Mouse (Mus musculus): Measurements from ENCODE around the gene Map3k11. TPM values are rescaled to one million over a fixed set of nuclear protein-coding genes. Genes with fewer than 3 reads are reported as not detected.

Map3k11 gene
- polyA plus RNA-seq, 1 experiment from 2014 or later: 12.3 TPM

GRCm38 (mm10) chr19:5653969-5654719 lies 34.4 kb upstream of the Map3k11 start:
- H3K9me3 ChIP-seq: no peaks in the 10 kb centered on the region
- peaks cover 34% of the 10 kb centered on the region for H3K27me3 ChIP-seq
- peak overlapping the region; percentile 15 for H3K9ac ChIP-seq
- no peaks in the 10 kb centered on the region for H3K36me3 ChIP-seq
- H3K4me3 ChIP-seq: peak overlapping the region; percentile 42
- WGBS: 9% methylated on average over 62 of the region's 62 CpGs
- peaks cover 17% of the 10 kb centered on the region for H3K4me1 ChIP-seq (replicated peaks)
- ATAC-seq (ENCODE audit: low FRiP score, low read depth): peak; percentile 65
- H3K4me2 ChIP-seq: peak overlapping the region; percentile 74
- H3K27ac ChIP-seq (replicated peaks): no peak overlapping the region

- H3K4me1 ChIP-seq (replicated peaks): peaks cover 15% of the 10 kb centered on the region
- ATAC-seq (ENCODE audit: low FRiP score, low read depth): no peak
- H3K27ac ChIP-seq (replicated peaks): no peak overlapping the region
- peaks cover 34% of the 10 kb centered on the region for H3K27me3 ChIP-seq
- H3K4me2 ChIP-seq: peak overlapping the region; percentile 74
- peak overlapping the region; percentile 42 for H3K4me3 ChIP-seq
- WGBS: 15% methylated on average over 43 of the region's 43 CpGs
- no peaks in the 10 kb centered on the region for H3K9me3 ChIP-seq
- peak overlapping the region; percentile 15 for H3K9ac ChIP-seq
- H3K36me3 ChIP-seq: no peaks in the 10 kb centered on the region
Measured at GRCm38 (mm10) chr19:5654720-5655298, 33.7 kb upstream of the Map3k11 start.

DNA sequence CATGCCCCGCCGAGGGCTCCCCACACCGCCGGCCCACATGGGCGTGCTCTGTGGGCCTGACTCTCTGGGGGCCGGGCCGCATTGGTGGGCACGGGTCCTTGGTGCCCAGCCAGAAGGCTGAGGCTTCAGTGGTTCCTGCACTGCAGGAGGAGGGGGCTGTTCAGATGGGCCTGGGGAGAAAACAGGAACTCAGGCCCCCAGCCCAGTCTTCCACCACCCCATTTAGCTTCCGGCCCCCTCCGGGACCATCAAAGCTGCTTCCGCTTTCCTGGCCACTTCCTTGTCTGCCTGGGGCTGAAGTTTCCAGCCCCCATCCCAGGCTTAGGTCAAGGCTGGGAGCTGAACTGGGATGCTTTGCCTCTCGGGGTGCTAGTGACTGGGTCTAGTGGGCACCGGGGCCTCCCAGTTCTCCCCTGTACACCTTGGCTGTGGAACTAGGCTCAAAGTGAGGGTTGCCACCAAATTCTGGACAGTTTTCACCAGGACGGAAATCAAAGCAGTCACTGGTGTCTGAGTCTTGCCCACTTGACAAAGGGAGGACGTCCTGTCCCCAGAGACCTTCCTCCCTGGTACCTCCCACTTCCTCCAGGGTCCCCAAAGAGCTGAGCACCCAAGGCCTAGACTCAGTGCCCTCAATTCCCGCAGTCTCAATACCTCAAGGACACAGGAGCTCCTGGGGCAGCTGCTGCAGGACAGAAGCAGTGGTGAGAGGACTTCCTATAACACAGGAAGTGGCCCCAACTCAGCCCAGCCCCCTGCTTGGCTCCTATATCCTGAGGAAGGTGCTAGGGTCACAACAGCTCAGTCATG lies 27.4 kb upstream of the Map3k11 start:
- no peak for ATAC-seq (ENCODE audit: low FRiP score, low read depth)
- Histone ChIP-seq H3K4me1 (replicated peaks) (peaks cover 10% of the 10 kb centered on the region), H3K9ac (no peak overlapping the region), H3K4me2 (peak overlapping the region; percentile 28), H3K27ac (replicated peaks) (peak overlapping the region; percentile 47; the same call in 1 of the 2 replicates), H3K4me3 (peak overlapping the region; percentile 2; the same call in 1 of the 2 replicates), H3K9me3 (no peaks in the 10 kb centered on the region), H3K36me3 (peaks cover 17% of the 10 kb centered on the region), H3K27me3 (peaks cover 4% of the 10 kb centered on the region; the same call in 1 of the 2 replicates)
- 87% methylated on average over 16 of the region's 16 CpGs for WGBS

DNA sequence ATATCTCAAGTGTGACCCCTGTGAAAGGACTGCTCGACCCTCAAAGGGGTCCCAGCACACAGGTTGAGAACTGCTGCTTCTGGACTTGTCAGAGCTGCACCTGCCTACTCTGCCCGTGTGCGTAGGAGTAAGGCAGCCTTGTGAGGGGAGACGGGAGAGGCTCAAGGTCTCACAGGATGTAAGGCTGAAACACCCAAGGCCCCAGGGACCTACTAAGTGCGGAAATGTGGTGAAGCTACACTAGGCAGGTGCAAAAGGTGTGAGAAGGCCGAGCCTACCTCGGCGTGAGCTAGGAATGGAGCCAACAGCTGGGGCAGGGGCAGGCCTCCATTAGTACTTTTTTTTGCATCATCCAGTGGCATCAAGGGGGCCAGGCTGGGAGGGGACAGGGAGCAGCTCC lies 26.2 kb upstream of the Map3k11 start:
- peak overlapping the region; percentile 57; the same call in 1 of the 2 replicates for H3K27ac ChIP-seq (replicated peaks)

DNA sequence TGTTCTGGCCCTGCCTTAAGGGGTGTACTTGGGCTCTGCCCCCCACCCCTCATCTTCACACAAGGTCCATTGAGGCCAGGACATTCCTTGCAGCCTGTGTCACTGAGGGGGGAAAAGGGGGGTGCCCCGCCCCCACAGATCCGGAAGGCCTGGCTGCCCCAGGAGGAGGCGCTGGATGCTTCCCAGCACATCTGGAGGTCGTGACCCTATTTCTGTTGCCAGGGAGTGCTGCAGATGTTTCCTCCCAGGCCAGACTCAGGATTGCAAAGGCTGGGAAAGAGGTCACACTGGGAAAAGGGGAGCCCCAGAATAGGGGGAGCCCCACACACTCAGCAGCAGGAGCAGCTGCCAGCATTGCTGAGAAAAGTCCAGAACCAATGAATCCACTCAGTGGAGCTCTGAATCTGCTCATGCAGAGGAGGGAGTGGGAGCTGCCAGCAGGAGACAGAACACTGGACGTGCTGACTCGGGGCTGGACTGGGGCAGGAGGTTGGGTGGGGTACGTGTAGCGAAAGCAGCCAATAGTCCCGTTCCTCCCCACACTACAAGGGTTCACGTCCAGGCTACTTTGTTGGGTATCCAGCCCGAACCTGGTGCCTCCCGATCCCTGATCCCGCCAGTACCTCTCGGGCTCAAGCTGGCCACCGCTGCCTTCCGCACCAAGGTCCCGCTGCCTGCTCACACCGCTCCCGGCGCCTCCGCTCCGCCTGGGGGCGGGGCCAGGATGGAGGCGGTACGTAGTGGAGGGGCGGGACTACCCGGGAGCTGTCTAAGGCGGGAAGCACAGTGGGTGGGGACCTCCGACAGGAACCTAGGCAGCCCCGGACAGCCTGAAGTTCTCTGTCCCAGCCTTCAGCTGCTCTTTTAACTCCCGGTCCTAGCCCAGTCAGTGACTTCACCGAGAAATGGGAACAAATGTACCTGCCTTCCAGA lies 25.3 kb upstream of the Map3k11 start, which contains the start of gene Sipa1:
Gene Sipa1, minus strand, starts transcription at position 727 of the 933 bp plus-strand sequence.
- no peaks in the 10 kb centered on the region for H3K27me3 ChIP-seq
- H3K4me1 ChIP-seq (replicated peaks): peaks cover 10% of the 10 kb centered on the region
- peak within 1 kb of the TSS; percentile 10; the same call in 1 of the 2 replicates for H3K9ac ChIP-seq
- H3K36me3 ChIP-seq: peaks cover 34% of the 10 kb centered on the region
- H3K4me2 ChIP-seq: peak within 1 kb of the TSS; percentile 55
- H3K9me3 ChIP-seq: no peaks in the 10 kb centered on the region
- peak within 1 kb of the TSS; percentile 38 for H3K4me3 ChIP-seq
- H3K27ac ChIP-seq (replicated peaks): peak within 1 kb of the TSS; percentile 57
- peak; percentile 83 for ATAC-seq (ENCODE audit: low FRiP score, low read depth)
- WGBS: 2% methylated on average over 32 of the region's 32 CpGs

More for the DNA sequence above, 26.2 kb upstream of the Map3k11 start:
- Histone ChIP-seq H3K4me2 (peak overlapping the region; percentile 55), H3K36me3 (peaks cover 27% of the 10 kb centered on the region), H3K9ac (no peak overlapping the region; the same call in 1 of the 2 replicates), H3K9me3 (no peaks in the 10 kb centered on the region), H3K4me1 (replicated peaks) (peaks cover 10% of the 10 kb centered on the region), H3K4me3 (peak overlapping the region; percentile 38; the same call in 1 of the 2 replicates), H3K27me3 (no peaks in the 10 kb centered on the region)
- ATAC-seq (ENCODE audit: low FRiP score, low read depth): no peak
- WGBS: 71% methylated on average over 8 of the region's 8 CpGs

DNA sequence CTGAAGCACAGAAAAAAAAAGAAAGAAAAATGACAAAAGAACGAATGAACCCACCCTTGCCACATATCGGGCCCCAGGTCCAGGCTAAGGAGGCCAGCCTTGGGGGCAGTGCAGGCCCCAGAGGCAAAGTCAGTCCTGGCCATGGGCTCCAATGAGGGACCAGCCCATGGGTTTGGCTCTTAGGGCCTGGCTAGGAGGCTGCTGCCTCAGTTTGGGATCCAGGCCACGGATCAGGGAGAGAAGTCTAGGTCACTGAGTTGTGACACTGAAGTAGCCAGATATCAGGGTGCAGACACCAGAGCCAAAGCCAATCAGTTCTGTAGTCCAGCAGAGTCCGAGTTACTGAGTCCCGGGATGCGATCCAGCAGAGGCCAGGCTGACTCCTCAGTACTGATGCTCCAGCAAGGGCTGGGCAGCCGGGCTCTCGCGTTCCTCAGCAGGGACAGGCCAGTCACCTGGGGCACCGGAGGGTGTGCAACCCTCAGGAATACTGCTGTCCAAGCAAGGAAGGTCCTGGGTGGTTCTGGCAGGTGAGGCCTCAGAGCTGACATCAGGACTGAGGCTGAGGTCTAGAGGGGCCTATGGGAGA lies 23.8 kb upstream of the Map3k11 start:
- WGBS: 92% methylated on average over 10 of the region's 10 CpGs
- H3K4me2 ChIP-seq: no peak overlapping the region
- no peak overlapping the region for H3K4me3 ChIP-seq
- H3K4me1 ChIP-seq (replicated peaks): peaks cover 10% of the 10 kb centered on the region
- no peak overlapping the region for H3K9ac ChIP-seq
- ATAC-seq (ENCODE audit: low FRiP score, low read depth): no peak
- H3K9me3 ChIP-seq: no peaks in the 10 kb centered on the region
- H3K27me3 ChIP-seq: no peaks in the 10 kb centered on the region
- H3K36me3 ChIP-seq: peaks cover 40% of the 10 kb centered on the region
- H3K27ac ChIP-seq (replicated peaks): no peak overlapping the region

GRCm38 (mm10) chr19:5665465-5665864 lies 23.1 kb upstream of the Map3k11 start:
- Histone ChIP-seq H3K9me3 (no peaks in the 10 kb centered on the region), H3K27ac (replicated peaks) (no peak overlapping the region), H3K4me1 (replicated peaks) (peaks cover 10% of the 10 kb centered on the region), H3K4me2 (no peak overlapping the region), H3K27me3 (no peaks in the 10 kb centered on the region), H3K9ac (no peak overlapping the region), H3K36me3 (peaks cover 42% of the 10 kb centered on the region), H3K4me3 (no peak overlapping the region)
- 94% methylated on average over 15 of the region's 15 CpGs for WGBS
- no peak for ATAC-seq (ENCODE audit: low FRiP score, low read depth)

- H3K4me3 ChIP-seq: no peak overlapping the region
- H3K36me3 ChIP-seq: peaks cover 51% of the 10 kb centered on the region
- no peak overlapping the region for H3K9ac ChIP-seq
- H3K4me2 ChIP-seq: no peak overlapping the region
- H3K9me3 ChIP-seq: no peaks in the 10 kb centered on the region
- ATAC-seq (ENCODE audit: low FRiP score, low read depth): no peak
- peaks cover 10% of the 10 kb centered on the region for H3K4me1 ChIP-seq (replicated peaks)
- 91% methylated on average over 18 of the region's 18 CpGs for WGBS
- no peak overlapping the region for H3K27ac ChIP-seq (replicated peaks)
- H3K27me3 ChIP-seq: no peaks in the 10 kb centered on the region
Measured at GRCm38 (mm10) chr19:5666386-5666785, 22.2 kb upstream of the Map3k11 start.

DNA sequence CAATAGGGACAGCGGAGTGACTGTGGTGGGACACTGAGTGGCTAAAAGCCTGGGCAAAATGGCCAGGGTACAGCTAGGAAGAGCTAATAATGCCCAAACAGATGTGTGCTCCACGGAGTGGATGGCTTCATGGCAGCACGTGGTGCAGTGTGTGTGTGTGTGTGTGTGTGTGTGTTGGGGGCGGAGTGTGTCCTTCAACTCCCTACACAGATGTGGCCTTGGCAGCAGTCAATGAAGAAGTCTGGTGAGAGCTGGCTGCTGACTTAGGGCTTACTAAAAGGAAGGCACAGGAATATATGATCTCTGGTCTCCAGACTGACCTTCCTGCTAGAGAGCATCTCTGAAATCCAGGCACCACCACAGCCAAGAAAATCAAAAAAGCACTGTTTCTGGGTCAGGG lies 20.2 kb upstream of the Map3k11 start:
- ATAC-seq (ENCODE audit: low FRiP score, low read depth): no peak
- Histone ChIP-seq H3K36me3 (peaks cover 68% of the 10 kb centered on the region), H3K27ac (replicated peaks) (no peak overlapping the region), H3K9me3 (no peaks in the 10 kb centered on the region), H3K4me2 (no peak overlapping the region), H3K4me3 (no peak overlapping the region), H3K27me3 (no peaks in the 10 kb centered on the region), H3K9ac (no peak overlapping the region), H3K4me1 (replicated peaks) (peaks cover 6% of the 10 kb centered on the region; the same call in 1 of the 2 replicates)
- 85% methylated on average over 4 of the region's 4 CpGs for WGBS

DNA sequence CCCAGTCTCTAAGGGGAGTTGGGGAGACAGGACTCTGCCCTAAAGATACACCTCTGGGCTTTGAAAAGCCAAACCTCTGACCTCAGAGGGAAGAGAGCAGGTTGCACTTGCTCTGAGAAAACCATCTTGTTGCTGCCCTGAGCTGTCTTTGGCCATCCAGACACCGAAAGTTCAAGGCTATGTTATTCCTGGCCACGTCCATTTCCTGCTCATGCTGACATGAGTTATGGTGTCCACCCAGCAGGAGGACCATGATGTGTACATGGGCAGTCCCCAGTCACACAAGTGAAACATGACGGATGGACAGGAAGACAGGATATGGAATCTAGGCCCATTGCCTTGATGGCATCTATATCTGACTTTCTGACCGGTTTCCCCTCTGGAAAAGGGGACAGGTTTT lies 8.1 kb upstream of the Map3k11 start:
- no peaks in the 10 kb centered on the region for H3K27me3 ChIP-seq
- H3K36me3 ChIP-seq: peaks cover 86% of the 10 kb centered on the region
- no peaks in the 10 kb centered on the region for H3K9me3 ChIP-seq
- H3K4me2 ChIP-seq: no peak overlapping the region
- no peak overlapping the region for H3K4me3 ChIP-seq
- 82% methylated on average over 4 of the region's 4 CpGs for WGBS
- H3K4me1 ChIP-seq (replicated peaks): no peaks in the 10 kb centered on the region
- no peak for ATAC-seq (ENCODE audit: low FRiP score, low read depth)
- H3K9ac ChIP-seq: no peak overlapping the region
- H3K27ac ChIP-seq (replicated peaks): no peak overlapping the region

DNA sequence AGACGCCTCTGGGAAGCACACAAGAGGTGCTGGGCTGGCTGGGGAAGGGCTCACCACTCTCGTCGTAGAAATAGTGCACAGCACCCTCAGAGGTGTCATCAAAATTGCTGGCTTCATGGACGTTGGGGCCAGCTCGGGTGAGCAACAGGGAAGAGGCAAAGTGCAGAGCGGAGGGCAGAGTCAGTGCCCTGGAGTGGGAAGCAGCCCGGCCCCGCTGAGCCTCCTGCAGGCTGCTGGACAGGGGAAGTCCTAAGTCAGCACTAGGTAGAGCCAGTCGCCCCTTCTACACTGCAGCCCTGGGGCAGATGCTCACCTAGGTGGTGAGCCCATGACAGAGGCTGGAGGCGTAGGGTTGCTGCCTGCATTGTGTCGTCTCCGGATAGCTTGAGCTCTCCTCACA lies 4.3 kb upstream of the Map3k11 start:
- Histone ChIP-seq H3K4me2 (no peak overlapping the region), H3K4me3 (no peak overlapping the region), H3K9ac (no peak overlapping the region), H3K4me1 (replicated peaks) (peaks cover 12% of the 10 kb centered on the region), H3K27me3 (no peaks in the 10 kb centered on the region), H3K27ac (replicated peaks) (no peak overlapping the region), H3K9me3 (no peaks in the 10 kb centered on the region), H3K36me3 (peaks cover 66% of the 10 kb centered on the region)
- ATAC-seq (ENCODE audit: low FRiP score, low read depth): no peak
- WGBS: 93% methylated on average over 12 of the region's 12 CpGs

Data from hindbrain, embryonic 15.5 days (tissue).